Mouse (Mus musculus): ENCODE measurements at regions not wholly inside any gene's neighbourhood (a gene's known extent, or its start where the extent isn't known, plus 50 kb on each side); places are given as distances from the start of the nearest gene placed in this dataset.

DNA sequence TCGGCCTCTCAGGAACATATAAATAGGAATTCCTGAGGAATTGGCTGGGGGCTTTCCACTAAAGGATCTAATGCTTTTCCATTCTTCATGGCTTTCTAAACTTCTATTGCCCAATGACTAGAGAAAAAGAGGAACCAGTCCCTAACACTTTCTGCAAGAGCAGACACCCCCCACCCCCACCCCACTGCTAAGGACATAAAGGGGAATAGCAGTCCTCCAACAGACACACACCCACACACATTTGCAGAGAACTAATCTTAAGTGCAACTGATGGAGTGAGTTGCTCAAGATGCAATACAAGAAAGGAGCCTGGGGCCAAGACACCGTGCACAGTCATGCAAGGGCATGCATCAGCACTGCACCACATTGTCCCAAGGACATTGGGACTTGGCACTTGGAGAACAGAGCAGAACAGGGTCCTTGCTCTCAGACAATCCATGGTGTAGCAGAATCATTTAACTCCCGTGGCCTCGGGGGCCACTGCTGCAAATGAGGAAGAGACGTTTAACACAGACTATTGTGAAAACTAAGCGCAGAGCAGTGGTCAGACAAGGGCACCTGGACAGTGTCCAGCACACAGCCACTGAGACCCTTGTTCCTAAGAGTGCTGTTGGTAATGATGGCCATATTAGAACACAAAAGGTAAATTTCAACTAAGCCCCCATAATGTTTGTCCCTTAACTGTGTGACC is 161.1 kb downstream of the Xpnpep1 start:
- H3K36me3 ChIP-seq: no peaks in the 10 kb centered on the region
- H3K4me1 ChIP-seq: no peaks in the 10 kb centered on the region
- no peaks in the 10 kb centered on the region for H3K27me3 ChIP-seq
- H3K4me2 ChIP-seq: no peak overlapping the region
- 78% methylated on average over 6 of the region's 6 CpGs for WGBS
- no peaks in the 10 kb centered on the region for H3K9me3 ChIP-seq
- H3K27ac ChIP-seq: no peak overlapping the region
- no peak overlapping the region for H3K4me3 ChIP-seq
- H3K9ac ChIP-seq: no peak overlapping the region
- ATAC-seq (ENCODE audit: insufficient number of reproducible peaks, insufficient read depth, low FRiP score, low TSS enrichment, low read depth): no peak

GRCm38 (mm10) chr19:52866635-52867034 is 173.4 kb downstream of the Xpnpep1 start:
- Histone ChIP-seq H3K36me3 (no peaks in the 10 kb centered on the region), H3K27me3 (no peaks in the 10 kb centered on the region), H3K9ac (no peak overlapping the region), H3K27ac (no peak overlapping the region), H3K9me3 (no peaks in the 10 kb centered on the region), H3K4me2 (no peak overlapping the region), H3K4me3 (no peak overlapping the region), H3K4me1 (0 out of 2 replicates have a peak, but pooled peaks cover 3% of the 10 kb centered on the region)
- WGBS: 85% methylated on average over 1 of the region's 1 CpGs
- ATAC-seq (ENCODE audit: insufficient number of reproducible peaks, insufficient read depth, low FRiP score, low TSS enrichment, low read depth): no peak

DNA sequence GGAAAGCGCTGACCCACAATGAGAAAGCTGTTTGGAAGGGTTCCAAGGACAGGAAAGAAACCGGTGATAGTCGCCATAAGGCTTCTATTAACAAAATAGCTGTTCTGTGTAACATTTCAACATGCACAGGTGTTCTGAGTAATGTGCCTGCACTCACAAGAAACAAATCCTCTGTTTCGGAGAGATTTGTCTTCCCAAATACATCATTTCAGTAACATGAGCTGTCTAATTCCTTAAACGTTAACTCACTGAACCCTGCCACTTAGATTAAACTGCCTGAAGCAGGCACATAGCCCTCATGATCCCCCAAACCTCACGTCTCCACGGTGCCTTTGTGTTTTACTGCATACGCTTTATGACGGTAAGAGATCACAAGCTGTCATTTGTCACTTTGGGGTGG is 178.4 kb downstream of the Xpnpep1 start:
- Histone ChIP-seq H3K4me1 (peaks cover 10% of the 10 kb centered on the region; the same call in 1 of the 2 replicates), H3K4me3 (no peak overlapping the region), H3K9ac (no peak overlapping the region), H3K27me3 (no peaks in the 10 kb centered on the region), H3K27ac (no peak overlapping the region), H3K4me2 (peak overlapping the region; percentile 16), H3K9me3 (no peaks in the 10 kb centered on the region), H3K36me3 (no peaks in the 10 kb centered on the region)
- WGBS: 12% methylated on average over 9 of the region's 9 CpGs
- ATAC-seq (ENCODE audit: insufficient number of reproducible peaks, insufficient read depth, low FRiP score, low TSS enrichment, low read depth): no peak

DNA sequence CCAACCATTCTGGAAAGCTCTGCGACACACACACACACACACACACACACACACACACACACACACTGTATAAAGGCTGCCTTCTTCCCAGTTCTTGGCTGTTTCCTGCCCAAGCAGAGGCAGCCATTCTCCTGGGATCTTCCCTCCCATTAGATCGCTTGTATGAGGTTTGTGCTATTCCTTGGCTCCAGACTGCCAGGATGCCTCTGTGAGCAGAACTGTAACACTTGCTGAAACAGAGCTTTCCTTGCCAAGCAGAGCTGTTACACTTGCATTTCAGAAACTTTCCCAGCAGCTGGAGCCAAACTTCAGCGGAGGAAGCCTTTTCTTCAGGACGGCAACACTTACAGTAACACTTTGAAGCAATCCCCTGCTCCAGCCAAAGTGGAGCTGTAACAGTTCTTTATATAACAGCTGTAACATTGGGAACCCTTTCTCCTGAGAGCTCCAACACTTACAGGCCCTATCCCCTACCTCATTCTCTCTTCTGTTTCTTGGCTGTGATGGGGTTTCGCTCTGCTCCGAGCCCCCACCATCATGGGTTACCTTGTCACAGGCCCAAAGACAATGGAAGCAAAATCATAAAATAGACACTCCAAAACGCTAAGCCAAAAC is 185.8 kb downstream of the Xpnpep1 start:
- Histone ChIP-seq H3K9ac (no peak overlapping the region), H3K9me3 (no peaks in the 10 kb centered on the region), H3K27ac (no peak overlapping the region), H3K4me1 (no peaks in the 10 kb centered on the region), H3K36me3 (no peaks in the 10 kb centered on the region), H3K27me3 (no peaks in the 10 kb centered on the region), H3K4me2 (no peak overlapping the region), H3K4me3 (no peak overlapping the region)
- 77% methylated on average over 7 of the region's 7 CpGs for WGBS
- ATAC-seq (ENCODE audit: insufficient number of reproducible peaks, insufficient read depth, low FRiP score, low TSS enrichment, low read depth): no peak

DNA sequence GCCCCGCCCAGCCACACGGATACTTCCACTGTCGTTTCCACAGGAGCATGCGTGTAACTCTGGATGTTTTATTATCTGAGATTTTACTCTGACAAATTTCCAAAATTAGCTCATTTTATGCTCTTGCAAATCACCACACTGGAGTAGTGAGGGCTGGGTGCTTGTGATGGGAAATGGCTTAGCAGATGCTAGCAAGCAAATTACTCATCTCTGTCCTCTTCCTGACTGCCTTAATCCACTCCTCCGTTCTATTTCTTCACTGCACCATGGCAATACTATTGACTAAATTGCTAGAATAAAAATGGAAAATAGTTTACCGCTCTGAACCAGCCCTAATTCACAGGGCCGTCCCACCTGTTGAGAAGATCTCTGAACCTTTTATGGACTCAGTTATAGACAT is 223.8 kb downstream of the Xpnpep1 start:
- H3K4me1 ChIP-seq: no peaks in the 10 kb centered on the region
- H3K27me3 ChIP-seq: no peaks in the 10 kb centered on the region
- WGBS: 89% methylated on average over 7 of the region's 7 CpGs
- ATAC-seq (ENCODE audit: insufficient number of reproducible peaks, insufficient read depth, low FRiP score, low TSS enrichment, low read depth): no peak
- no peak overlapping the region for H3K4me3 ChIP-seq
- H3K27ac ChIP-seq: no peak overlapping the region
- H3K9me3 ChIP-seq: no peaks in the 10 kb centered on the region
- no peaks in the 10 kb centered on the region for H3K36me3 ChIP-seq
- no peak overlapping the region for H3K4me2 ChIP-seq
- no peak overlapping the region for H3K9ac ChIP-seq

GRCm38 (mm10) chr19:52812046-52812445 is 228.0 kb downstream of the Xpnpep1 start:
- Histone ChIP-seq H3K4me3 (no peak overlapping the region), H3K27me3 (no peaks in the 10 kb centered on the region), H3K9ac (no peak overlapping the region), H3K4me1 (no peaks in the 10 kb centered on the region), H3K4me2 (no peak overlapping the region), H3K27ac (no peak overlapping the region), H3K9me3 (no peaks in the 10 kb centered on the region), H3K36me3 (no peaks in the 10 kb centered on the region)
- WGBS: 77% methylated on average over 6 of the region's 6 CpGs
- ATAC-seq (ENCODE audit: insufficient number of reproducible peaks, insufficient read depth, low FRiP score, low TSS enrichment, low read depth): no peak

GRCm38 (mm10) chr19:52788802-52789201 is 251.2 kb downstream of the Xpnpep1 start:
- Histone ChIP-seq H3K4me3 (no peak overlapping the region), H3K27me3 (no peaks in the 10 kb centered on the region), H3K4me1 (no peaks in the 10 kb centered on the region), H3K27ac (no peak overlapping the region), H3K9ac (no peak overlapping the region), H3K9me3 (no peaks in the 10 kb centered on the region), H3K4me2 (no peak overlapping the region), H3K36me3 (no peaks in the 10 kb centered on the region)
- WGBS: 59% methylated on average over 3 of the region's 3 CpGs
- ATAC-seq (ENCODE audit: insufficient number of reproducible peaks, insufficient read depth, low FRiP score, low TSS enrichment, low read depth): no peak

- H3K36me3 ChIP-seq: no peaks in the 10 kb centered on the region
- no peaks in the 10 kb centered on the region for H3K27me3 ChIP-seq
- no peak overlapping the region for H3K9ac ChIP-seq
- 0 out of 2 replicates have a peak, but pooled peaks cover 3% of the 10 kb centered on the region for H3K4me1 ChIP-seq
- ATAC-seq (ENCODE audit: insufficient number of reproducible peaks, insufficient read depth, low FRiP score, low TSS enrichment, low read depth): no peak
- 0 out of 2 replicates have a peak, but pooled peaks cover 7% of the 10 kb centered on the region for H3K9me3 ChIP-seq
- no peak overlapping the region for H3K4me3 ChIP-seq
- 70% methylated on average over 4 of the region's 4 CpGs for WGBS
- H3K27ac ChIP-seq: no peak overlapping the region
- no peak overlapping the region for H3K4me2 ChIP-seq
Measured at GRCm38 (mm10) chr19:52768761-52769388, 271.1 kb downstream of the Xpnpep1 start.

DNA sequence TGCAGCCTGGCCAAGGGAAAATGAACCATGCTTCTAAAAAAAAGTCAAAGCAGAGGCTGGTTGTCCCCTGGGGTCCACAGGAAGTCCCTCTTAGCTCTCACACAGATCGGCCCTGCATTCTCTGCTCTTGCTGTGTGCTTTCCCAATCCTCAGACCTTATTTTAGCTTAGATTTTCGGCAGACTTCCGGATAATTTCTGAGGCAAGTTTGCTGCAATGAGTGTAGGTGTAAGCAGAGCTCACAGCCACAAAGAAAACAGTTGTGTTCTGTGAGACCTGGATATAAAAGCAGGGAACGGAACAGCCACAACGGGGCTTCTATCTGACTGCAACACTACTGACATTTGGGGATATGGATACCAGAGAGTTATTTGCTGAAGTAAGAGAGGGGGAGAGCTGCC is 271.9 kb downstream of the Xpnpep1 start:
- H3K4me2 ChIP-seq: no peak overlapping the region
- H3K9me3 ChIP-seq: 0 out of 2 replicates have a peak, but pooled peaks cover 7% of the 10 kb centered on the region
- WGBS: 79% methylated on average over 5 of the region's 5 CpGs
- no peak overlapping the region for H3K27ac ChIP-seq
- H3K36me3 ChIP-seq: no peaks in the 10 kb centered on the region
- H3K4me1 ChIP-seq: 0 out of 2 replicates have a peak, but pooled peaks cover 3% of the 10 kb centered on the region
- ATAC-seq (ENCODE audit: insufficient number of reproducible peaks, insufficient read depth, low FRiP score, low TSS enrichment, low read depth): no peak
- H3K9ac ChIP-seq: no peak overlapping the region
- H3K27me3 ChIP-seq: no peaks in the 10 kb centered on the region
- H3K4me3 ChIP-seq: no peak overlapping the region

DNA sequence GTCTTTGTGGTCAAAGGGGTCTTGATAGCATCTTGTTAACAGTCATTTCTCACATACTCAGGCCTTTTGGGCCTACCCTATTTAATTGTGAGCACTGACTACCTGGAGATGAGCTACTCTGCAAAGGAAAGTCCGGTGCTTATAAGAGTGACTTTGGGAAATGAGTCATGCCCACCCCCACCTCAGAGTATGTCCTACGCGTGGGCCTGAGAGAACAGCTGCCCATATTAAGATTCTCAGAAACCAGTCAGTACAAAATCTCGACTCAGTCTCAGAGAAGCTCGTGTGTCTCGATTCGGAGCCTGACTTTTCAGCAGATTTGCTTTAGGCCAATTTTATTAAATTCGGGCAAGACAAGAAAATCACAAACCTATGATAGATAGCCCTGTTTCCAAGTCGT is 301.1 kb downstream of the Xpnpep1 start:
- Histone ChIP-seq H3K27ac (no peak overlapping the region), H3K27me3 (no peaks in the 10 kb centered on the region), H3K4me3 (no peak overlapping the region), H3K4me1 (no peaks in the 10 kb centered on the region), H3K9ac (no peak overlapping the region), H3K9me3 (no peaks in the 10 kb centered on the region), H3K36me3 (no peaks in the 10 kb centered on the region), H3K4me2 (no peak overlapping the region)
- ATAC-seq (ENCODE audit: insufficient number of reproducible peaks, insufficient read depth, low FRiP score, low TSS enrichment, low read depth): no peak
- WGBS: 86% methylated on average over 9 of the region's 9 CpGs

- H3K9ac ChIP-seq: no peak overlapping the region
- no peak overlapping the region for H3K4me2 ChIP-seq
- H3K9me3 ChIP-seq: no peaks in the 10 kb centered on the region
- no peaks in the 10 kb centered on the region for H3K27me3 ChIP-seq
- H3K36me3 ChIP-seq: no peaks in the 10 kb centered on the region
- H3K4me3 ChIP-seq: no peak overlapping the region
- WGBS: 21% methylated on average over 1 of the region's 1 CpGs
- no peaks in the 10 kb centered on the region for H3K4me1 ChIP-seq
- no peak overlapping the region for H3K27ac ChIP-seq
- ATAC-seq (ENCODE audit: insufficient number of reproducible peaks, insufficient read depth, low FRiP score, low TSS enrichment, low read depth): no peak
Measured at GRCm38 (mm10) chr19:52721776-52722175, 318.2 kb downstream of the Xpnpep1 start.

DNA sequence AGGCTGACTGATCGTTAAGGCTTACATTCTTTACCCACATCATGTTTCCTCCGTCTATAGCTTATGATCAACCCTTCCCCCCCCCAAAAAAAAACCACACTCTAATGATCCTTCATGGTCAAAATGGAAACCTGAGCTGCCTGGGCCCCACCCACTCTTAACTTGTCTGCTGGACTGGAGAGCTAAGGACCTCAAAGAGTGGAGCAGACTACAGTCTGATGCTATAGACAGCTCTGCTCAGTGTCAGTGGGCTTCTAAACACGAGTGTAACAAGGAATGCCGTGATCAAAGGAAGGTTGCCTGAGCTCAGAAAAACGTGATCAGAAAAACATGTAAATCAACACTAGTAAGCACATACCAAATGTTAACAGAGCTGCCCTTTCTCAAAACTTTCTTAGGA is 324.7 kb downstream of the Xpnpep1 start:
- 34% methylated on average over 5 of the region's 5 CpGs for WGBS
- H3K4me3 ChIP-seq: no peak overlapping the region
- no peak overlapping the region for H3K27ac ChIP-seq

More for the DNA sequence above, 324.7 kb downstream of the Xpnpep1 start:
- Histone ChIP-seq H3K27me3 (no peaks in the 10 kb centered on the region), H3K4me2 (no peak overlapping the region), H3K36me3 (no peaks in the 10 kb centered on the region), H3K9me3 (no peaks in the 10 kb centered on the region), H3K9ac (no peak overlapping the region), H3K4me1 (no peaks in the 10 kb centered on the region)
- ATAC-seq (ENCODE audit: insufficient number of reproducible peaks, insufficient read depth, low FRiP score, low TSS enrichment, low read depth): no peak
